Mouse (Mus musculus) liver, embryonic 14.5 days (tissue): ENCODE measurements around the gene Memo1.

ENCODE experiments used
- CTCF ChIP-seq: IDR thresholded peaks from 2 replicates; pipeline ENCODE4 v1.5.1; 2016; ENCODE audit warnings: antibody characterized with exemption, low read depth, control low read depth
- EP300 ChIP-seq: IDR thresholded peaks from 2 replicates; pipeline ENCODE4 v1.6.1; 2016; ENCODE audit warnings: antibody characterized with exemption, low read depth

DNA sequence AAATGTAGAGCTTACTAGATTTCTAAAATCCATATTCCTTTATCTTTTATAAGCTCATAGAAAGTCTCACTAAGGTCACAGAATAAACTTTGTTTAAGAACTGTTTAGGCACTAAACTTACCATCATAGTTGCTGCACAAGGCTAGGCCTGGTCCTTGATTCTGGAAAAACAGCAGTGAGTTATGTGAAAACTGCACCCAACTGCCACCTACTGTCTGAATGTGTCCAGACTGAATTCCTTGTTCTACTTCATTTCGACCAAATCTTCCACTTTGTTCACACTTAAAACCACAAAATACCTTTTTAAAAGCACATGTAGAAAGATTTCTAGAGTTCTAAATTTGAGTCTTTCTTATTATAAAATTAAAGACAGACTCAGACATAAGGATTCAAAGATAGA lies 101.9 kb downstream of the Memo1 start:
- TF ChIP-seq EP300 (no peak), CTCF (no peak; the same call in 1 of the 2 replicates)
